Mouse (Mus musculus): ENCODE results near the gene 5730596B20Rik.

5730596B20Rik gene

DNA sequence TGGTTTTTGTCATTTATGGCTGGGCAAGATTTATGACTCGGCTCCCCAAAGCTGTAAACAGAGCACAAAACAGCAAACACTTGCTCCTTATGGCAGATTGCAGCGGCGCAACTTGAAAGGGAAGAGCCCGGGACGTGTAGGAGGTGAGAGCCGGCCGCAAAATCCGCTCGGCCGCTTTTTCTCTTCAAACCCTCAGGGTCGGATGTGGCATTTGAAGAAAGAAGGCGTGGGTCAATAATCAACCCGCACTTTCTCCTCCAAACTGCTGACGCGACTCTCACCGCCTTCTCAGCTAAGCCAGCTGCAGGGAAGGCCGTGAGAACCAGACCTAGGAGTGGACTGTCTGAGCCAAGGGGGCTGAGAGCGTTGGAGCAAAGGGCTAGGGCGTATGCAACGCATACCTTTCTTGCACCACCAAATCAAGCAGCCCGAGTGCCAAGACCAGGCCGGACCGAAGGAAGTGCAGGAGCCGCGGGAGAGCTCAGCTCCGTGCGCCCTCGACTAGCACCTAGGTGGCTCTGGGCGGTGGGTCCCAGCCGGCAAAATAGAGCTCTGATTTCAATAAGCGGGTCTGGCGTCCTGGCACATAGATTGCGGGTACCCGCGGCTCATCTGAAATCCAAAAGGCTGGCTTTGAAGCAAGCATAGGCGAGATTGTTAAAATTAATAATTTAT is at the start of gene 5730596B20Rik:
Gene 5730596B20Rik, plus strand, starts transcription at position 438 of the 675 bp plus-strand sequence.
- peak; percentile 54 to 64 for DNase-seq

DNA sequence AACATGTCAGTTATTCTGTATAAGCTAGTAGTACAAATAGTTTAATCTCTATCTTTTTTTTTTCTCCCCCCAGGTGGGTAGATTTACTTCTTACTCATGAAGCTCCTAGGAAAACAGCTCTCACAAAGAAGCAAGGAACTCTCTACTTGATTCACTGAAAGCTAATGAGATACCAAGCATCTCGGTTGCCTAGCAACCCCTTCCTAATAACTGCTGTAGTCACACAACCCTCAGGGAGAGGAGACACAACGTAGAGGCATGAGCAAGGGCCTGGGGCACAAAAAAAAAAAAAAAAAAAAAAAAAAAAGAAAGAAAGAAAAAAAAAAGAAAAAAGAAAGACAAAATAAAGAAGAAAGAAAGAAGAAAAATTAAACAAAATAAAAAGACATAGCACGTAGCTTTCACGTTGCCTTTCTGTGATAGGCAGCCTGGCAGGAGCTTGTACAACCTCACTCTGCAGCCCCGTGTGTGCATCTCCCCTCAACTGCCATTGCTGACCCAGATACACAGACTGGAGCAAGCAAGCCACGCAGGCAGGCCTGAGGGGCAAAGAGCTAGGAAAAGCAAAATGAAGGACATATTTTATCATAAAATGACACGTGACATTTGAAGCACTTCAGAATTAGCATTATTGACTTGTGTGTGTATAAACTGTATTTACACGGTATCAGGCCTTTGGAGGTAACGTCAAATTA is 39.3 kb upstream of the 5730596B20Rik start:
- no peak for DNase-seq

GRCm38 (mm10) chr6:52138576-52138975 is 38.7 kb upstream of the 5730596B20Rik start:
- no peak for DNase-seq

DNA sequence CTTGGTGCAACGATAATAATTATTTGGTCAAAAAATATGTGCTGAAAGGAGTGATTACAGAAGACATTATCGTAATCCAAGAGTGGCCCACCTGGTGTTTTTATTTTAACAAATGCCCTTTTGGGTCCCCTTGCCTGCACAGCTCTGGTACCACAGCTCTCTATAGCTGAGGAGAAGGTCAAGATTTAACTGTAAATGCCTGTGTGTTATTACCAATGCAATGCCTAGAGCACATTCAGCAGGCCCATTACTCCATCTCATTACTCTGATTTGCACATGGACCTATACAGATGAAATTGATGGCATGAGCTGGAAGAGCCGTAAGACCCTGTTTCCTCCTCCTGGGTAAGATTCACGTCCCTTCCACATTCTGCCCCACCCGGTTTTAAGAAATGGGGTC is 38.2 kb upstream of the 5730596B20Rik start:
- no peak for DNase-seq

DNA sequence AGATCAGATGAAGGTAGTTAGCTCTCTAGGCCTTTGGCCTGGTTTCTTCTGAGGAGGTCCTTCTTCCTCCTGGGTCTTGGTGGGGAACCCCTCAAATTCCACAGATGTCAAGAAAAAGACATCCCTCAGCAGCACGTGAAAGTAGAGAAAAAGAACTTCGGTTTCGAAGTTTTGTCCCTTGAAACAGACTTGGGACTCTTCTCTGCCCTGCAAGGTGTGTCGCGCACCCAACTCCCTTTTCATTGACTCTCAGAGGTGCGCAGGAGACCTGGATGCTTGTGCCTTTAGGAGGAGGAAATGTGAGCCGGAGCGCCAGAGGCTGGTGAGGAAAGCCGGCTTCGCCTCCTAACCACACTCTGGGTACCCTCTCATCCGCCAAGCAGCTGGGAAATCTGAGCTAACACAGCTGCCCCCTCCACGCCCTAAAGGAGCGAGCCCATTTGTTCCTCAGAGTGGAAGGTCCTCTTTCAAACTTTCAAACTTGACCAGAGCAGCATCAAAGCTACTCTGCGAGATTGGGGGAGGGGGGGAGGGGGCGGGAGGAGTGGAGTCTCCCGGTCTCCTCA is 26.8 kb upstream of the 5730596B20Rik start:
- no peak for DNase-seq

- no peak for DNase-seq
These were observed 25.7 kb upstream of the 5730596B20Rik start for GRCm38 (mm10) chr6:52151571-52151970.

GRCm38 (mm10) chr6:52152226-52153193 is 24.8 kb upstream of the 5730596B20Rik start:
- no peak for DNase-seq

DNA sequence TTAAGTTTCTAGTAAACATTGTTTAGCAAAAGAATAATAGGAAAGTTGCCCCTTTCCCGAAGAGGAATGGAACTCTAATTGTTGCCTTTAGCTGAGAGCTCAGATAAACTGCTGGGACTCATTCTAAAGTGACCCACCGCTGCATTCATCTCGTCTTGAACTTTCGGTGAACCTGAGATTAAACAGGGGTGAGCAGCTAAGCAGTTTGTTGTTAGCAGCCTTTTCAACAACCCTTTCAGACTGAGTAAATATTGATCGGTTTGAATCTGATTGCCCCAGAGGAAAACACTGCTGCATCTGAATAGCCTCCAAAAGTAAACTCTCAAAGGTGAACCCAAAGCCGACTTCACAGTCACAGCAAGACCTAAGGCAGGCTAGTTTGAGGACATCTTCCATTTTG is 24.0 kb upstream of the 5730596B20Rik start:
- no peak for DNase-seq

GRCm38 (mm10) chr6:52154044-52154443 is 23.3 kb upstream of the 5730596B20Rik start:
- no peak for DNase-seq

GRCm38 (mm10) chr6:52155471-52155870 is 21.8 kb upstream of the 5730596B20Rik start:
- DNase-seq, result no peak

DNA sequence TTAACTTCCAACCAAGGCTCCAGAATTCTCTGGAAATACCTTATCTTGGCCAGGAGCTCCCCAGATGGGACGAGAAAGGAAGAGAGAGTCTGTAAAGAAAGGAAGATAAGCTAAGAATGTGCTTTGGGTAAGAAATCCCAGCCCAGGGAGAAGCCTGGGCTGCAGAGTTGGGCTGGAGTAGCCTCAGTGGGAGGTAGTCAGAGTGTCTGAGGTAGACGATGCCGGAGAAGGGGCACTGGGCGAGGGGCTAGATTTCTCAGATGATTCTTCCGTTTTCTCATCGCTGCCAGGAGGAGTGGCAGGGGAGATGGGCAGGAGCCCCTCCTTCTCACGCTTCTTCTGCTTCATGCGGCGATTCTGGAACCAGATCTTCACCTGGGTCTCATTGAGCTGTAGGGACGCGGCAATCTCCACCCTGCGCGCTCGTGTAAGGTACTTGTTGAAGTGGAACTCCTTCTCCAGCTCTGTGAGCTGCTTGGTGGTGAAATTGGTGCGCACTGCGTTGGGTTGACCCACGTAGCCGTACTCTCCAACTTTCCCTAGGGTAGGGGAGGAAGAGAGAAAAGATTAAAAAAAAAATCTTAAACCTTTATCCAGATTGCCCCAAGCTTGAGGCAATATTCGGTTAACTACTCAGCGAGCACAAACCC is 20.6 kb upstream of the 5730596B20Rik start:
- DNase-seq, result no peak

DNA sequence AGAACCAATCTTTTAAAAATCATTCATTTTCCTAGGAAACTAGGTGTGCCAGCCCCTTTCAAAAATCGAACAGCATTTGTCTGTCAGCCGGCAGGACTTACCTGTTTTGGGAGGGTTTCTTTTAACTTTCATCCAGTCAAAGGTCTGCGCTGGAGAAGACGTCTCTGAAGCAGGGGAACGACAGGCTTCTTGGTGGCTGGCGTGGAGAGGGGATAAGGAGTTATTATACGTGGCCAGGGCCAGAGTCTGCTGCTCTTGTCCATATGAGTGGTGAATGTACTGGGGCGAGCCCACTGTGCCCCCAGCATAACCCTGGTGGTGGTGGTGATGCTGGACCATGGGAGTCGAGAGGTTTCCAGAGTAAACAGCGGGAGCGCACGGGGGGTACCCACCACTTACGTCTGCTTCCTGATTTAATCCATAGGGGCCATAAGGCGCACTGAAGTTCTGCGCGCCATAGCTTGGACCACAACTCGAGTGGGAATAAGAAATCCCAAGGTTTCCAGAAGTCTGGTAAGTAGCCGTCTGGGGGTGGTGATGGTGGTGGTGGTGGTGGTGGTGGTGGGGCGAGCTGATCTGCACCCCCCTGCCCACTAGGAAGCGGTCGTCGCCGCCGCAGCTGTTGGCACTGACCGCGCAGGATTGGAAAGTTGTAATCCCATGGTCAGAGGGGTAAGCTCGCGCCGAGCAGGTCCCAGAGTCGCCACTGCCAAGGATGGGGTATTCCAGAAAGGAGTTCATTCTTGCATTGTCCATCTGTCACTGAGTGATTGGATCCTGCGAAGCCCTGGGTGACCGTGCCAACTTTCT is 19.6 kb upstream of the 5730596B20Rik start:
- DNase-seq, result no peak

- peak; percentile 89 to 93 for DNase-seq
These were observed 18.8 kb upstream of the 5730596B20Rik start, which contains the start of gene Hoxa1 for GRCm38 (mm10) chr6:52158276-52159051. Gene Hoxa1, minus strand, starts transcription at chr6:52158317.

DNA sequence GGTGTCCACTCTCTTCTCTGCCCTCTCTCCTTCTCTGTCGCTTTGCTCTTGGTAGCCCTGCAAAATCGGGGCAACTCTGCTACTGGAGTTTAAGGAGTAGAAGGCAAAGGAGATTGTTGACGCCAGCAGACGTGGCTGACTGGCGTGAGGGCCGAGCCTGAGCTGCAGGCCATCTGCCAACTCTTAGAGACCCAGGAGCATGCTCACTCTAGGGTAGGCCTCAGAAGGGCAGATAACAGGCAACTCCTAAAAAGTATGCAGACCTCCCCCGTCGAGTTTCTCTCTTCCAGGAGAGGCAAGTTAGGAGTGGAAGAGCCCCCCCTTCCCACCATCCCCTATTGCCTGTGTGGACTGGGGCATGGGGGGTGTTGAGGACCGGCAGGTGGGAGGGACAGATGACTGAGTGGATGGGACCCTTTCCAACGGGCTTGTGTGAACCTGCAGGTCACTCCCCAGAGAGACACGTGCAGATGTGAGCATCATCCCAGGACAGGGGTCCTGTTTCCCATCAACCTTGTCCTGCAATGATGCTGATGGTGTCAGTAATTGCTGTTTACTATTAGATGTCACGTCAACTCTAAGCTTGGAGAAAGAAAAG is 18.0 kb upstream of the 5730596B20Rik start:
- peak; percentile 58 to 76 for DNase-seq

DNA sequence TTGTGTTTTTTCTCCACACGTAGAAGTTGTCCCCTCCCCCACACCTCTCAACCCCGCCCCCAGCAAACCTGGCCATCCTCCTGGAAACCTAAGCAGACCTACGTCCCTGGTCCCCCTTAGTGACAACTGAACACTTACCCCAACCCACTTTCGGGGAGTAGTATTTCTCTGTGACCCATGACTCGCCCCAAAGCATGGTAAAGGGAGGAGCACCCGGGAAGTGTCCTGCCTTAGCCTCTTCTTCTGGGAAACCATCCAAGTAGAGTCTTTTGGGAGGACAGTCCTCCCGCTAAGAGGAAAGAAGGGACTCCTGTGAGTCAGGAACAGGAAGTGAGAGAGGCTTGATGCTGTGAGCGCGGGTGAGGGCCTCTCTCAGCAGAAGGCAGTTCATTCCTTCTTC is 17.3 kb upstream of the 5730596B20Rik start:
- DNase-seq, result peak; percentile 45 to 51

- DNase-seq, result peak; percentile 69 to 87
These were observed 16.6 kb upstream of the 5730596B20Rik start for GRCm38 (mm10) chr6:52160511-52161335.

DNA sequence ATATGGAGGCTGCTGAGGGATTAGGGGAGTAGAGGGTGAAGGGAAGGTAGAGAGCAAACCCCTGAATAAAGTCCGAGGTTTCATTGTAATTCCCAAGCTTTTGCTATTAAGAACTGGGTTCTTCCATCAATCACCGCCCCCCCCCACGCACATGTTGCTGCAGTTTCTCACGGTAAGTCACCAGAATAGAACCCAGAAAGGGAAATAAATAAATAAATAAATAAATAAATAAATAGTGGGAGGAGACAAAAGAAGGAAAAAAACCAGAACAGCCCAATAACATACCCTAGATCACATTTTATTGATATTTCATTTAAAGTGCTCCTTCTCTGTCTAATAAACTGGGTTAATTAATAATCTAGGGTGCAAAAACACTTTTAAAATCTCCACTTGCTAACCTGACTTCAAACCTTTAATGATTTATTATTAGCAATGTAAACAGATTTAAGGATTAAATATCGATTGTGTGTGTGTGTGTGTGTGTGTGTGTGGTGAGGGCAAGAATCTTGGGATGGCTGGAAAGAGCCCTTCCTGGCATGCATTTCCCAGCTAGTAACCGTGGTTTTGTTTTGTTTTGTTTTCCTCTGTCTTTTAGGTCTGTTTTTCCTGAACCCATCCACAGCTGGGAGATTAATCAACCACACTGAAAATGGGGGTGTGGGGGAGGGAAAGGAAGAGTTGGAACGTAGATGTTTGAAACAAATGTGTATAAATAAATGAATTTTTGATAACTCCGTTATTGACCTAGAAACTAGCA is 15.8 kb upstream of the 5730596B20Rik start:
- DNase-seq, result no peak

DNA sequence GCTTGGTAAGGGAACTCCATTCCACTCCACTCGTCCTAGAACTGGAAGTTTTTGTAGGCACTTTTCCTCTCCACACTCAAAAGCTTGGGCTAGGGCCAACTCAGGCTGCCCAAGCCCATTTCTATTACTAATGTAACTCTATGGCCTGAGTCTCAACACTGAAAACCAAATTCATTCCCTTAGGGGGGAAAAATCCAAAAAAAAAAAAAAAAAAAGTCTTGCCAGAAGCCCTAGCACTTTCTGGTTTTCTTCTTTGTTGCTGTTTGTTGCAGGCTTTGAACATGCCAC is 15.3 kb upstream of the 5730596B20Rik start:
- no peak for DNase-seq
